Mouse (Mus musculus) intestine, postnatal 0 days (tissue): ENCODE measurements around the gene Arid3a. TPM values are rescaled to one million over a fixed set of nuclear protein-coding genes. Genes with fewer than 3 reads are reported as not detected.
A peak's percentile ranks its signal among the peaks of the same experiment; 100 is the strongest.

Source experiments
- ATAC-seq: fragments of 200-750 bp; cut with Nextera tagmentation; 2 replicates; pipeline ENCODE4 v1.8.0; 2017; ENCODE audit warnings: mild to moderate bottlenecking, moderate TSS enrichment, moderate library complexity
- H3K27ac ChIP-seq: fragments of 300-500 bp; sonication (generic); 2 replicates; pipeline ENCODE4 v1.5.1; 2014; ENCODE audit warnings: mild to moderate bottlenecking, low read depth, low read length, moderate library complexity
- H3K27me3 ChIP-seq: fragments of 300-500 bp; sonication (generic); replicated peaks from 2 replicates; pipeline ENCODE4 v1.6.1; 2014; ENCODE audit warnings: low read length, mixed read lengths; ENCODE audit not compliant: control insufficient read depth, insufficient read depth
- H3K36me3 ChIP-seq: fragments of 300-500 bp; sonication (generic); 2 replicates; pipeline ENCODE4 v1.6.1; 2014; ENCODE audit warnings: mild to moderate bottlenecking, moderate library complexity; ENCODE audit not compliant: control insufficient read depth, insufficient read depth
- H3K4me1 ChIP-seq: fragments of 300-500 bp; sonication (generic); replicated peaks from 2 replicates; pipeline ENCODE4 v1.6.1; 2014; ENCODE audit warnings: antibody characterized with exemption, low read length, mixed read lengths; ENCODE audit not compliant: control insufficient read depth, insufficient read depth
- H3K4me2 ChIP-seq: fragments of 300-500 bp; sonication (generic); replicated peaks from 2 replicates; pipeline ENCODE4 v1.6.1; 2014; ENCODE audit warnings: low read depth, mild to moderate bottlenecking, moderate library complexity
- H3K4me3 ChIP-seq: fragments of 300-500 bp; sonication (generic); 2 replicates; pipeline ENCODE4 v1.5.1; 2014; ENCODE audit warnings: low read depth, low read length
- H3K9ac ChIP-seq: fragments of 300-500 bp; sonication (generic); 2 replicates; pipeline ENCODE4 v1.6.1; 2014; ENCODE audit warnings: mild to moderate bottlenecking, low read depth, low read length
- H3K9me3 ChIP-seq: fragments of 300-500 bp; sonication (generic); 2 replicates; pipeline ENCODE4 v1.6.1; 2016; ENCODE audit warnings: mixed run types; ENCODE audit not compliant: control insufficient read depth
- CTCF ChIP-seq: sonication (generic); IDR thresholded peaks from 2 replicates; pipeline ENCODE4 v1.5.1; 2016; ENCODE audit warnings: low read depth, mild to moderate bottlenecking, control low read depth, antibody characterized with exemption, moderate library complexity
- WGBS: fragments of 180-500 bp; shearing (Covaris S2); extraction: QIAGEN DNeasy Blood & Tissue Kit; methylation state at CpG from one replicate; pipeline ENCODE4 v1.1.7; 2014; 5-methylcytosine and 5-hydroxymethylcytosine counted together
- polyA plus RNA-seq: library from polyadenylated mRNA; unstranded; fragments of >200 nt; fragmentation: Nextera tagmentation; extraction: Ambion mirVana; gene quantifications from 2 replicates; pipeline ENCODE4 v1.2.1, GENCODE M21; 2015

Gene Arid3a
- polyA plus RNA-seq, 1 experiment from 2014 or later = 8.7 TPM

- Histone ChIP-seq H3K9me3 (no peaks in the 10 kb centered on the region), H3K27ac (no peak overlapping the region), H3K36me3 (peaks cover 7% of the 10 kb centered on the region), H3K4me2 (0 out of 2 replicates have a peak overlapping the region, but pooled peaks have one; percentile 6), H3K4me1 (0 out of 2 replicates have a peak, but pooled peaks cover 7% of the 10 kb centered on the region), H3K4me3 (no peak overlapping the region), H3K27me3 (peaks cover 12% of the 10 kb centered on the region), H3K9ac (no peak overlapping the region)
- no peak for ATAC-seq
- TF ChIP-seq CTCF = no peak
- 65% methylated on average over 9 of the region's 11 CpGs for WGBS
Measured at GRCm38 (mm10) chr10:79914131-79914947, 12.5 kb upstream of the Arid3a start.

- H3K27me3 ChIP-seq = peaks cover 15% of the 10 kb centered on the region
- peak overlapping the region; percentile 96 for H3K4me2 ChIP-seq
- no peak overlapping the region for H3K27ac ChIP-seq
- TF ChIP-seq CTCF = no peak
- ATAC-seq = peak; percentile 34; the same call in 1 of the 2 replicates
- H3K9me3 ChIP-seq = no peaks in the 10 kb centered on the region
- peaks cover 7% of the 10 kb centered on the region for H3K36me3 ChIP-seq
- H3K4me3 ChIP-seq = no peak overlapping the region
- H3K9ac ChIP-seq = peak overlapping the region; percentile 8; the same call in 1 of the 2 replicates
- H3K4me1 ChIP-seq = 0 out of 2 replicates have a peak, but pooled peaks cover 7% of the 10 kb centered on the region
- WGBS = 44% methylated on average over 7 of the region's 7 CpGs
Measured at GRCm38 (mm10) chr10:79914948-79915596, 11.8 kb upstream of the Arid3a start.

GRCm38 (mm10) chr10:79916081-79916480 lies 10.8 kb upstream of the Arid3a start:
- 13% methylated on average over 8 of the region's 8 CpGs for WGBS
- no peak for TF ChIP-seq CTCF
- Histone ChIP-seq H3K27ac (0 out of 2 replicates have a peak overlapping the region, but pooled peaks have one; percentile 73), H3K27me3 (peaks cover 26% of the 10 kb centered on the region), H3K9ac (peak overlapping the region; percentile 87), H3K9me3 (no peaks in the 10 kb centered on the region), H3K4me1 (0 out of 2 replicates have a peak, but pooled peaks cover 7% of the 10 kb centered on the region), H3K36me3 (no peaks in the 10 kb centered on the region; the same call in 1 of the 2 replicates), H3K4me3 (peak overlapping the region; percentile 64), H3K4me2 (peak overlapping the region; percentile 96)
- ATAC-seq = no peak

GRCm38 (mm10) chr10:79916808-79917531 lies 9.9 kb upstream of the Arid3a start, which contains the start of gene Kiss1r:
Kiss1r (plus strand) TSS chr10:79916971.
- H3K27ac ChIP-seq = peak within 1 kb of the TSS; percentile 73
- H3K9ac ChIP-seq = peak within 1 kb of the TSS; percentile 87
- H3K36me3 ChIP-seq = no peaks in the 10 kb centered on the region; the same call in 1 of the 2 replicates
- WGBS = 2% methylated on average over 42 of the region's 42 CpGs
- H3K4me2 ChIP-seq = peak within 1 kb of the TSS; percentile 96
- ATAC-seq = peak; percentile 67
- TF ChIP-seq CTCF = no peak
- peak within 1 kb of the TSS; percentile 64 for H3K4me3 ChIP-seq
- H3K4me1 ChIP-seq = 0 out of 2 replicates have a peak, but pooled peaks cover 9% of the 10 kb centered on the region
- H3K27me3 ChIP-seq = peaks cover 32% of the 10 kb centered on the region
- no peaks in the 10 kb centered on the region for H3K9me3 ChIP-seq

GRCm38 (mm10) chr10:79917532-79918100 lies 9.2 kb upstream of the Arid3a start:
- H3K36me3 ChIP-seq = no peaks in the 10 kb centered on the region; the same call in 1 of the 2 replicates
- H3K27me3 ChIP-seq = peaks cover 38% of the 10 kb centered on the region
- no peak overlapping the region for H3K9ac ChIP-seq
- no peak overlapping the region for H3K4me3 ChIP-seq
- H3K9me3 ChIP-seq = no peaks in the 10 kb centered on the region
- H3K4me1 ChIP-seq = 0 out of 2 replicates have a peak, but pooled peaks cover 9% of the 10 kb centered on the region
- TF ChIP-seq CTCF = no peak
- H3K4me2 ChIP-seq = peak overlapping the region; percentile 96
- H3K27ac ChIP-seq = no peak overlapping the region
- ATAC-seq = no peak
- WGBS = 72% methylated on average over 5 of the region's 5 CpGs
